Mouse (Mus musculus) intestine, postnatal 0 days (tissue): ENCODE data around the gene 0610010K14Rik. TPM values are rescaled to one million over a fixed set of nuclear protein-coding genes. Genes with fewer than 3 reads are reported as not detected.

Experiments used
- ATAC-seq: fragments of 200-750 bp; cut with Nextera tagmentation; 2 replicates; pipeline ENCODE4 v1.8.0; 2017; ENCODE audit warnings: mild to moderate bottlenecking, moderate TSS enrichment, moderate library complexity
- H3K27ac ChIP-seq: fragments of 300-500 bp; sonication (generic); 2 replicates; pipeline ENCODE4 v1.5.1; 2014; ENCODE audit warnings: mild to moderate bottlenecking, low read depth, low read length, moderate library complexity
- H3K27me3 ChIP-seq: fragments of 300-500 bp; sonication (generic); replicated peaks from 2 replicates; pipeline ENCODE4 v1.6.1; 2014; ENCODE audit warnings: low read length, mixed read lengths; ENCODE audit not compliant: control insufficient read depth, insufficient read depth
- H3K36me3 ChIP-seq: fragments of 300-500 bp; sonication (generic); 2 replicates; pipeline ENCODE4 v1.6.1; 2014; ENCODE audit warnings: mild to moderate bottlenecking, moderate library complexity; ENCODE audit not compliant: control insufficient read depth, insufficient read depth
- H3K4me1 ChIP-seq: fragments of 300-500 bp; sonication (generic); replicated peaks from 2 replicates; pipeline ENCODE4 v1.6.1; 2014; ENCODE audit warnings: antibody characterized with exemption, low read length, mixed read lengths; ENCODE audit not compliant: control insufficient read depth, insufficient read depth
- H3K4me2 ChIP-seq: fragments of 300-500 bp; sonication (generic); replicated peaks from 2 replicates; pipeline ENCODE4 v1.6.1; 2014; ENCODE audit warnings: low read depth, mild to moderate bottlenecking, moderate library complexity
- H3K4me3 ChIP-seq: fragments of 300-500 bp; sonication (generic); 2 replicates; pipeline ENCODE4 v1.5.1; 2014; ENCODE audit warnings: low read depth, low read length
- H3K9ac ChIP-seq: fragments of 300-500 bp; sonication (generic); 2 replicates; pipeline ENCODE4 v1.6.1; 2014; ENCODE audit warnings: mild to moderate bottlenecking, low read depth, low read length
- H3K9me3 ChIP-seq: fragments of 300-500 bp; sonication (generic); 2 replicates; pipeline ENCODE4 v1.6.1; 2016; ENCODE audit warnings: mixed run types; ENCODE audit not compliant: control insufficient read depth
- CTCF ChIP-seq: sonication (generic); IDR thresholded peaks from 2 replicates; pipeline ENCODE4 v1.5.1; 2016; ENCODE audit warnings: low read depth, mild to moderate bottlenecking, control low read depth, antibody characterized with exemption, moderate library complexity
- WGBS: fragments of 180-500 bp; shearing (Covaris S2); extraction: QIAGEN DNeasy Blood & Tissue Kit; methylation state at CpG from one replicate; pipeline ENCODE4 v1.1.7; 2014; 5-methylcytosine and 5-hydroxymethylcytosine counted together
- polyA plus RNA-seq: library from polyadenylated mRNA; unstranded; fragments of >200 nt; fragmentation: Nextera tagmentation; extraction: Ambion mirVana; gene quantifications from 2 replicates; pipeline ENCODE4 v1.2.1, GENCODE M21; 2015

The 0610010K14Rik gene
- polyA plus RNA-seq, 1 experiment from 2014 or later: 72.7 TPM

- Histone ChIP-seq H3K27ac (peak overlapping the region; percentile 94), H3K9me3 (no peaks in the 10 kb centered on the region), H3K4me1 (peaks cover 5% of the 10 kb centered on the region), H3K4me2 (peak overlapping the region; percentile 95), H3K4me3 (peak overlapping the region; percentile 59), H3K27me3 (peaks cover 5% of the 10 kb centered on the region), H3K36me3 (peaks cover 4% of the 10 kb centered on the region; the same call in 1 of the 2 replicates), H3K9ac (peak overlapping the region; percentile 67)
- WGBS: under 1% methylated on average over 24 of the region's 24 CpGs
- no peak for TF ChIP-seq CTCF
- ATAC-seq: no peak
Measured at GRCm38 (mm10) chr11:70220323-70220722, 17.4 kb downstream of the 0610010K14Rik start.

GRCm38 (mm10) chr11:70219873-70220272, 17.8 kb downstream of the 0610010K14Rik start:
- no peak for TF ChIP-seq CTCF
- H3K4me3 ChIP-seq: peak overlapping the region; percentile 59
- WGBS: 48% methylated on average over 7 of the region's 7 CpGs
- peak overlapping the region; percentile 95 for H3K4me2 ChIP-seq
- no peak for ATAC-seq
- H3K36me3 ChIP-seq: peaks cover 4% of the 10 kb centered on the region; the same call in 1 of the 2 replicates
- peaks cover 5% of the 10 kb centered on the region for H3K4me1 ChIP-seq
- no peak overlapping the region for H3K27ac ChIP-seq
- H3K27me3 ChIP-seq: peaks cover 7% of the 10 kb centered on the region
- peak overlapping the region; percentile 67; the same call in 1 of the 2 replicates for H3K9ac ChIP-seq
- no peaks in the 10 kb centered on the region for H3K9me3 ChIP-seq

GRCm38 (mm10) chr11:70218741-70219470, 18.8 kb downstream of the 0610010K14Rik start:
- 74% methylated on average over 15 of the region's 15 CpGs for WGBS
- Histone ChIP-seq H3K4me2 (peak overlapping the region; percentile 95), H3K27ac (no peak overlapping the region; the same call in 1 of the 2 replicates), H3K9me3 (no peaks in the 10 kb centered on the region), H3K4me3 (no peak overlapping the region), H3K9ac (no peak overlapping the region), H3K36me3 (peaks cover 4% of the 10 kb centered on the region; the same call in 1 of the 2 replicates), H3K27me3 (peaks cover 15% of the 10 kb centered on the region), H3K4me1 (peaks cover 12% of the 10 kb centered on the region)
- no peak for ATAC-seq
- TF ChIP-seq CTCF: no peak

- peaks cover 12% of the 10 kb centered on the region for H3K4me1 ChIP-seq
- ATAC-seq: no peak
- peaks cover 4% of the 10 kb centered on the region; the same call in 1 of the 2 replicates for H3K36me3 ChIP-seq
- WGBS: 36% methylated on average over 4 of the region's 4 CpGs
- H3K4me2 ChIP-seq: peak overlapping the region; percentile 24; the same call in 1 of the 2 replicates
- H3K4me3 ChIP-seq: no peak overlapping the region
- no peak for TF ChIP-seq CTCF
- H3K27ac ChIP-seq: no peak overlapping the region
- peaks cover 15% of the 10 kb centered on the region for H3K27me3 ChIP-seq
- H3K9me3 ChIP-seq: no peaks in the 10 kb centered on the region
- no peak overlapping the region for H3K9ac ChIP-seq
Measured at GRCm38 (mm10) chr11:70218039-70218438, 19.7 kb downstream of the 0610010K14Rik start.

- Histone ChIP-seq H3K36me3 (peaks cover 4% of the 10 kb centered on the region; the same call in 1 of the 2 replicates), H3K4me1 (peaks cover 12% of the 10 kb centered on the region)
- no peak for ATAC-seq
Measured at GRCm38 (mm10) chr11:70216103-70216502, 21.6 kb downstream of the 0610010K14Rik start.

GRCm38 (mm10) chr11:70215301-70215700, 22.4 kb downstream of the 0610010K14Rik start:
- no peak overlapping the region for H3K9ac ChIP-seq
- peaks cover 15% of the 10 kb centered on the region for H3K27me3 ChIP-seq
- H3K27ac ChIP-seq: no peak overlapping the region
- no peaks in the 10 kb centered on the region for H3K9me3 ChIP-seq
- ATAC-seq: no peak
- H3K4me2 ChIP-seq: no peak overlapping the region
- no peak overlapping the region for H3K4me3 ChIP-seq
- WGBS: 47% methylated on average over 22 of the region's 22 CpGs
- TF ChIP-seq CTCF: no peak
- peaks cover 4% of the 10 kb centered on the region; the same call in 1 of the 2 replicates for H3K36me3 ChIP-seq
- H3K4me1 ChIP-seq: peaks cover 12% of the 10 kb centered on the region

More at GRCm38 (mm10) chr11:70216103-70216502, 21.6 kb downstream of the 0610010K14Rik start:
- H3K4me2 ChIP-seq: no peak overlapping the region
- peaks cover 15% of the 10 kb centered on the region for H3K27me3 ChIP-seq
- no peak for TF ChIP-seq CTCF
- no peaks in the 10 kb centered on the region for H3K9me3 ChIP-seq
- H3K27ac ChIP-seq: no peak overlapping the region
- no peak overlapping the region for H3K4me3 ChIP-seq
- 84% methylated on average over 3 of the region's 3 CpGs for WGBS
- no peak overlapping the region for H3K9ac ChIP-seq
